Mouse (Mus musculus): ENCODE results near the gene 2610528A11Rik. TPM values are rescaled to one million over a fixed set of nuclear protein-coding genes. Genes with fewer than 3 reads are reported as not detected.
"Not testable (repeated sequence)": the region's sequence is repeated elsewhere in the genome, so short reads cannot be mapped to it uniquely, and the experiment has no call there.

Gene 2610528A11Rik
- polyA plus RNA-seq (2016; fragmentation: Nextera tagmentation; extraction: Ambion mirVana): 0.21 and 0.38 TPM in 2 replicates

GRCm38 (mm10) chr14:37113922-37114321, at the start of gene 2610528A11Rik:
Gene 2610528A11Rik, minus strand, starts transcription at chr14:37114022.
- 72% methylated on average over 3 of the region's 3 CpGs for WGBS
- Histone ChIP-seq H3K36me3 (replicated peaks) (peaks cover 4% of the 10 kb centered on the region; the same call in 1 of the 2 replicates), H3K27ac (no peak within 1 kb of the TSS), H3K9me3 (no peaks in the 10 kb centered on the region), H3K4me3 (no peak within 1 kb of the TSS), H3K4me1 (no peaks in the 10 kb centered on the region), H3K27me3 (ENCODE audit: poor library complexity, severe bottlenecking) (no peaks in the 10 kb centered on the region)
- no peak for DNase-seq (ENCODE audit: extremely low spot score, low spot score)

GRCm38 (mm10) chr14:37163277-37163956, 49.6 kb upstream of the 2610528A11Rik start:
- Histone ChIP-seq H3K4me3 (no peak overlapping the region), H3K9me3 (no peaks in the 10 kb centered on the region), H3K27ac (no peak overlapping the region), H3K27me3 (ENCODE audit: poor library complexity, severe bottlenecking) (no peaks in the 10 kb centered on the region), H3K36me3 (replicated peaks) (no peaks in the 10 kb centered on the region), H3K4me1 (no peaks in the 10 kb centered on the region)
- no peak for DNase-seq (ENCODE audit: extremely low spot score, low spot score)
- 82% methylated on average over 4 of the region's 4 CpGs for WGBS

- Histone ChIP-seq H3K27me3 (ENCODE audit: poor library complexity, severe bottlenecking) (no peaks in the 10 kb centered on the region), H3K9me3 (peaks cover 15% of the 10 kb centered on the region), H3K36me3 (replicated peaks) (no peaks in the 10 kb centered on the region), H3K27ac (no peak overlapping the region), H3K4me3 (no peak overlapping the region), H3K4me1 (no peaks in the 10 kb centered on the region)
- DNase-seq (ENCODE audit: extremely low spot score, low spot score): no peak
- WGBS: 95% methylated on average over 1 of the region's 1 CpGs
Observed at GRCm38 (mm10) chr14:37154391-37154790, 40.6 kb upstream of the 2610528A11Rik start.

- no peak for DNase-seq (ENCODE audit: extremely low spot score, low spot score)
- Histone ChIP-seq H3K9me3 (0 out of 2 replicates have a peak, but pooled peaks cover 2% of the 10 kb centered on the region), H3K36me3 (replicated peaks) (no peaks in the 10 kb centered on the region), H3K27me3 (ENCODE audit: poor library complexity, severe bottlenecking) (no peaks in the 10 kb centered on the region), H3K4me1 (peaks cover 6% of the 10 kb centered on the region), H3K27ac (no peak overlapping the region), H3K4me3 (no peak overlapping the region)
- WGBS: 64% methylated on average over 8 of the region's 8 CpGs
Observed at GRCm38 (mm10) chr14:37139051-37139710, 25.4 kb upstream of the 2610528A11Rik start.

DNA sequence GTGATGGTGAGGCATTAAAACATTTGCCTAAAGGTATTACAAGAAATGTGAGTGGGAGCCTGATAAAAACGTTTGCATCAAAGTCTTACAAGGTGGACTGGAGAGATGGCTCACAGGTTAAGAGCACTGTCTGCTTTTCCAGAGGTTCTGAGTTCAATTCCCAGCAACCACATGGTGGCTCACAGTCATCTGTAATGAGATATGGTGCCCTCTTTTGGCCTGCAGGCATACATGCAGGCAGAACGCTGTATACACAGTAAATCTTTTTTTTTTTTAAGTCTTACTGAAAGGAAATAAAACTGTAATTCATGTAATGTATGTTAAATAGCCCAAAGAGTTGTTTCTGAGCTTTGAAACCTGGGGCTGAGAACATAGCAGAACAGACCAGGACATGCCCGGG, 23.8 kb upstream of the 2610528A11Rik start:
- H3K9me3 ChIP-seq; H3K27me3 ChIP-seq (ENCODE audit: poor library complexity, severe bottlenecking); H3K36me3 ChIP-seq (replicated peaks); H3K27ac ChIP-seq; H3K4me3 ChIP-seq; DNase-seq (ENCODE audit: extremely low spot score, low spot score): not testable (repeated sequence)
- 70% methylated on average over 2 of the region's 3 CpGs for WGBS
- H3K4me1 ChIP-seq: peaks cover 15% of the 10 kb centered on the region

- peaks cover 24% of the 10 kb centered on the region for H3K36me3 ChIP-seq (replicated peaks)
- H3K27me3 ChIP-seq (ENCODE audit: poor library complexity, severe bottlenecking): no peaks in the 10 kb centered on the region
- H3K4me3 ChIP-seq: peak overlapping the region; percentile 72; the same call in 1 of the 2 replicates
- 84% methylated on average over 4 of the region's 4 CpGs for WGBS
- H3K9me3 ChIP-seq: no peaks in the 10 kb centered on the region
- no peak for DNase-seq (ENCODE audit: extremely low spot score, low spot score)
- H3K27ac ChIP-seq: no peak overlapping the region
- H3K4me1 ChIP-seq: peaks cover 15% of the 10 kb centered on the region
Observed at GRCm38 (mm10) chr14:37136110-37136509, 22.3 kb upstream of the 2610528A11Rik start.

DNA sequence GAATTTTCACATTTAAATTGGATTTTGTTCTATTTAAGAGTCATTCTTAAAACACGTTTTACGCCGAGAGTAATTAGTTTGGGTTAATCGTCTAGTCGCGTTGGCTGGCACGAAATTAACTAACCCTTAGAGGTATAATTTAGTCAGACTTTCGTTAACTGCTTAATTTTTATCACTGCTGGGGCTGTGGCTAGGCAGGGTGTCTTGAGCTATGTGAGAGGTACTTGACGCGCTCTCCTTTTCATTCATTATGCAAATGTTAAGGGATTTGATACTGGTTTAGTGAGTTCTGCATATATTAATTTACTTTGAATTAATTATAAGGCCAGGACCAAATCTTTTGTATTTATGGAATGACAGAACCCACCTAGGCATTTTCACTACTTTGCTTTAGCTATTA, 21.8 kb upstream of the 2610528A11Rik start:
- Histone ChIP-seq H3K36me3 (replicated peaks) (peaks cover 28% of the 10 kb centered on the region), H3K27me3 (ENCODE audit: poor library complexity, severe bottlenecking) (no peaks in the 10 kb centered on the region), H3K9me3 (no peaks in the 10 kb centered on the region), H3K27ac (peak overlapping the region; percentile 92), H3K4me1 (peaks cover 15% of the 10 kb centered on the region), H3K4me3 (peak overlapping the region; percentile 72)
- DNase-seq (ENCODE audit: extremely low spot score, low spot score): no peak
- 2% methylated on average over 10 of the region's 10 CpGs for WGBS

- DNase-seq (ENCODE audit: extremely low spot score, low spot score): peak; percentile 97
- Histone ChIP-seq H3K27ac (peak within 1 kb of the TSS; percentile 92), H3K9me3 (no peaks in the 10 kb centered on the region)
Observed at GRCm38 (mm10) chr14:37135127-37135593, 21.3 kb upstream of the 2610528A11Rik start, which contains the start of gene Ghitm. Gene Ghitm, minus strand, starts transcription at chr14:37135272.

DNA sequence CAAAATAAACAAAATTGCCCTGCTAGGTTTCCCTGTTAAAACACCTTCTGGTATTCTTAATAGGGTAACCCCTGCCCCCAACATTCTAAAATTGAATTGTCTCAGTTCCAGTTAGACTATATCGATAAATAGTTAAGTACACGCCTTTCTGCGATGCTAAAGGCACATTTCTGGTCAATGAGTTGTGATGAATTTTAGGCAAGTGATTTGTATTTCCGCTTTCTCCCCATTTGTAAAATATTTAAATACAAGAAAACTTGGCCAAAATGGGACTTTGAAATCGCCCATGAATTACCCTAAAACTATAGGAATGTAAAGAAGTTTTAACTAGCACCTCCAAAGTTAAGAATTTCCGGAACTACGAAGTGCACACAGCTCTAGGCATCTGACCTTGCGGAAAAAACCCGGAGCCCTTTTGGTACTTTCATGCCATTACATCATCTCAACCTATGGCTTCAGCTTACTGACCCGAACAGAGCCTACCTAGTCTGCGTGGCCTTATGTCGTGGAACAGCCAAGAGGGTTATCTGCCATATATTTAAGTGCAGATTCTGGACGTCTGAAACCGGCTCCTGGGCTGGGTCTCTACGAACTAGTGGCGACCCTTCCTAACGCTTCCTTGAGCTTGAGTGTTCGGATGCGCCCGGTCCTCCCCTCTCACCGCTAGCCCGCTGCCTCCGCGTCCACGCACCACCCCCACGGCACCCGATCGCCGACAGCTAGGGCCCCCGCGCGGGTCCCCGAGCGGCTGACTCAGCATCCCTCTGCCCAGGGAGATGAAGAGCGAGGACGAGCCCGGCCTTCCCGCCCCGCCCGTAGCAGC, 20.7 kb upstream of the 2610528A11Rik start:
- peaks cover 39% of the 10 kb centered on the region for H3K36me3 ChIP-seq (replicated peaks)
- H3K4me1 ChIP-seq: peaks cover 15% of the 10 kb centered on the region
- H3K27me3 ChIP-seq (ENCODE audit: poor library complexity, severe bottlenecking): no peaks in the 10 kb centered on the region
- DNase-seq (ENCODE audit: extremely low spot score, low spot score): no peak
- WGBS: 3% methylated on average over 40 of the region's 40 CpGs
- H3K9me3 ChIP-seq: no peaks in the 10 kb centered on the region
- peak overlapping the region; percentile 92 for H3K27ac ChIP-seq
- peak overlapping the region; percentile 72 for H3K4me3 ChIP-seq

More at GRCm38 (mm10) chr14:37135127-37135593, 21.3 kb upstream of the 2610528A11Rik start, which contains the start of gene Ghitm:
- under 1% methylated on average over 38 of the region's 38 CpGs for WGBS
- Histone ChIP-seq H3K27me3 (ENCODE audit: poor library complexity, severe bottlenecking) (no peaks in the 10 kb centered on the region), H3K4me3 (peak within 1 kb of the TSS; percentile 72), H3K4me1 (peaks cover 15% of the 10 kb centered on the region), H3K36me3 (replicated peaks) (peaks cover 33% of the 10 kb centered on the region)

- peaks cover 95% of the 10 kb centered on the region for H3K36me3 ChIP-seq (replicated peaks)
- no peak for DNase-seq (ENCODE audit: extremely low spot score, low spot score)
- 57% methylated on average over 4 of the region's 4 CpGs for WGBS
Observed at GRCm38 (mm10) chr14:37127652-37128051, 13.8 kb upstream of the 2610528A11Rik start.

DNA sequence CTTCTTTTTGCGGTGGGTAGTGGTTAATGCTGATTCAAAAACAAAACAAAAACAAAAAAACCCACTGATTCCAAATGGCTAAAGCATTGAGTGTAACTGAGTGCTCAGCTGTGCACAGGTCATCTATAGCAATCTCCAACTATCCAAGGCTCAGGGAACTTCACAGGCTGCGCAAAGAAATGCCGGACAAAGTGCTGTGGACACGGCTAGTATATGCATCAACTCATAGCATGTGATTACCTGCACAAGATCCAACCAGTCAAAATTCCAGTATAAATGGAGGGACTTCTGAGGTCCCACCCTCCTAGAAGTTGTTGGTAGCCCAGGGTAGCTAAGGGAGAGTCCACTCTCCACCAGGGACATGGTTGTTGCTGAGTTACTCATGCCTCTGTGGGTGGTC, 5.4 kb upstream of the 2610528A11Rik start:
- Histone ChIP-seq H3K9me3 (no peaks in the 10 kb centered on the region), H3K4me3 (no peak overlapping the region), H3K27ac (no peak overlapping the region), H3K4me1 (no peaks in the 10 kb centered on the region), H3K36me3 (replicated peaks) (peaks cover 51% of the 10 kb centered on the region), H3K27me3 (ENCODE audit: poor library complexity, severe bottlenecking) (no peaks in the 10 kb centered on the region)
- 98% methylated on average over 4 of the region's 4 CpGs for WGBS
- DNase-seq (ENCODE audit: extremely low spot score, low spot score): no peak

More at GRCm38 (mm10) chr14:37127652-37128051, 13.8 kb upstream of the 2610528A11Rik start:
- H3K27ac ChIP-seq: no peak overlapping the region
- no peaks in the 10 kb centered on the region for H3K9me3 ChIP-seq
- H3K27me3 ChIP-seq (ENCODE audit: poor library complexity, severe bottlenecking): no peaks in the 10 kb centered on the region
- H3K4me3 ChIP-seq: no peak overlapping the region
- H3K4me1 ChIP-seq: no peaks in the 10 kb centered on the region

- H3K27ac ChIP-seq: no peak overlapping the region
- H3K27me3 ChIP-seq (ENCODE audit: poor library complexity, severe bottlenecking): no peaks in the 10 kb centered on the region
- H3K4me1 ChIP-seq: no peaks in the 10 kb centered on the region
- no peak overlapping the region for H3K4me3 ChIP-seq
- H3K36me3 ChIP-seq (replicated peaks): no peaks in the 10 kb centered on the region
- WGBS: 93% methylated on average over 7 of the region's 7 CpGs
- DNase-seq (ENCODE audit: extremely low spot score, low spot score): no peak
- H3K9me3 ChIP-seq: no peaks in the 10 kb centered on the region
Observed at GRCm38 (mm10) chr14:37112931-37113330, 891 bp downstream of the 2610528A11Rik start.
